Mouse (Mus musculus) heart, adult 2 months (tissue): ENCODE results near the gene Myo18a. TPM values are rescaled to one million over a fixed set of nuclear protein-coding genes. Genes with fewer than 3 reads are reported as not detected.

Experiments
- DNase-seq, 2 experiments: peaks; one replicate each; pipeline ENCODE4 v3.0.0; 2021
- H3K27ac ChIP-seq: fragments of 200-600 bp; 2 replicates; pipeline ENCODE4 v1.8.1; 2022
- H3K27me3 ChIP-seq: fragments of 200-500 bp; 2 replicates; pipeline ENCODE4 v1.6.1; 2012; ENCODE audit warnings: mild to moderate bottlenecking, low read length, inconsistent platforms, mixed read lengths; ENCODE audit not compliant: control insufficient read depth, insufficient read depth
- H3K36me3 ChIP-seq: fragments of 200-500 bp; 2 replicates; pipeline ENCODE4 v1.6.1; 2012; ENCODE audit warnings: low read length, inconsistent platforms; ENCODE audit not compliant: control insufficient read depth, insufficient read depth
- H3K4me1 ChIP-seq: fragments of 200-500 bp; 2 replicates; pipeline ENCODE4 v1.6.1; 2011; ENCODE audit warnings: low read length; ENCODE audit not compliant: control insufficient read depth, insufficient read depth
- H3K4me3 ChIP-seq: fragments of 200-600 bp; 2 replicates; pipeline ENCODE4 v1.8.1; 2022
- H3K79me2 ChIP-seq: fragments of 200-500 bp; replicated peaks from 2 replicates; pipeline ENCODE4 v1.6.1; 2012; ENCODE audit warnings: mild to moderate bottlenecking, inconsistent platforms, low read length, moderate library complexity, mixed read lengths; ENCODE audit not compliant: control insufficient read depth, insufficient read depth
- H3K9ac ChIP-seq: fragments of 200-500 bp; 2 replicates; pipeline ENCODE4 v1.6.1; 2012; ENCODE audit warnings: low read depth, mild to moderate bottlenecking, control low read depth, inconsistent platforms, low read length, mixed read lengths
- CTCF ChIP-seq: fragments of 200-600 bp; IDR thresholded peaks from 2 replicates; pipeline ENCODE4 v1.8.1; 2022; ENCODE audit warnings: antibody characterized with exemption, mild to moderate bottlenecking, moderate library complexity
- EP300 ChIP-seq: fragments of 200-500 bp; IDR thresholded peaks from 2 replicates; pipeline ENCODE4 v1.6.1; 2011; ENCODE audit warnings: low read depth, low read length, control low read depth; ENCODE audit not compliant: insufficient read depth
- POLR2A ChIP-seq: fragments of 200-500 bp; IDR thresholded peaks from 2 replicates; pipeline ENCODE4 v1.6.1; 2011; ENCODE audit warnings: mild to moderate bottlenecking, low read depth, low read length, control low read depth; ENCODE audit not compliant: insufficient read depth
- WGBS: fragments of 180-500 bp; shearing (Covaris S2); methylation state at CpG from one replicate; pipeline ENCODE4 v1.1.7; 2018; 5-methylcytosine and 5-hydroxymethylcytosine counted together
- intact Hi-C: fragments of 180-260 bp; cut with DNase I; formaldehyde crosslinking; loops from one replicate; pipeline ENCODE4 v1.15.1; 2025
- polyA plus RNA-seq: library from polyadenylated mRNA; depleted of rRNA; stranded (reverse); fragments of >200 nt; gene quantifications from 2 replicates; pipeline ENCODE4 v1.2.3, GENCODE M21; 2012
- total RNA-seq, 2 experiments: library from RNA; stranded (reverse); gene quantifications; 2 replicates each; pipeline ENCODE4 v1.2.3; 2021

Gene Myo18a
- total and polyA plus RNA-seq, 3 experiments = 98.6 to 274 (median 240) TPM

DNA sequence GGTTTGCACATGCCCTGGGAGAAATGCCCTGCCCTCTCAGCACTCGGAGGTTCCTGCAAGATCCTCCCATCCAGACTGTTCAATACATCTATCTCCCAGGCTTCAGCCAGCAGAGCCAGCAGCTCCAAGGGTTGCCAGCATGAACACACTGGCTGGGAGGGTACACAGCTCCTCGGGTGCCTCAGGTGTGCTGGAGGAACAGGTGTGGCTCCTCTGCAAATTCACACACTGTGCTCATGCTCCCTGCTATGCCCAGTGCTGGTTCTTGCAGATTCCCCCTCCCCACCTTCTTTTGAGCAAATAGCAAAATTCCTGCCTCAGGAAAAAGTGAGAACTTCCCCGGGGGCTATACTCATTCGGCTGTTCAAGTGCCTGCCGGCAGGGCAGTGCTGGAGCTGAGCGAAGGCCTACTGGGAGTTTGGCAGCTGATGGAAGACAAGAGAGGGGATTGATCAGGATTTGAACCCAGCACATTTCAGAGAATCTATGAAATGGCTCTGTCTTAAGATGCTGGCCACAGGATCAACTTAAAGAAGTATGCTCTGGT lies 111.7 kb downstream of the Myo18a start:
- Histone ChIP-seq H3K4me3 (no peak overlapping the region), H3K36me3 (no peaks in the 10 kb centered on the region), H3K4me1 (peaks cover 3% of the 10 kb centered on the region), H3K27me3 (no peaks in the 10 kb centered on the region), H3K79me2 (no peaks in the 10 kb centered on the region), H3K27ac (no peak overlapping the region), H3K9ac (no peak overlapping the region)
- TF ChIP-seq CTCF = no peak
- no peak for TF ChIP-seq EP300
- no peak for TF ChIP-seq POLR2A
- no peak for DNase-seq
- WGBS = 56% methylated on average over 6 of the region's 6 CpGs
- intact Hi-C loops = no loop called here

DNA sequence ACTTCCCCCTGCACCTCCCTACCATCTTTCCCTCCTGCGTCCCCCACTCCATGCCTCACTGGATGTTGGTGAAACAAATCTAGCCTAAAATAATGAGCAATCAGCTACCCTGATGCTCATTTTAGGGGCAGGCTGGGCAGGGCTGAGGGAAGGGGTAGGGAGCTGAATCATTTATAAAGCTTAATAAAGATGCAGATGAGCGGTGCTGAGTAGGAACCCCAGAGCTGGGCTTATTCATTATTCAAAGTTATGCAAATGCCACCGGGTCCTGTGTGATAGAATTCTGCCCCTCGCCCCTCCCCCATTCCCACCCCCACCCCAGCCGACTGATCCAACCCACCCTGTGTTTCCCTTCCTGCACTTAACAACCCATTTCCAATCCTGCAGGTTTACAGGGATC lies 112.2 kb downstream of the Myo18a start:
- no peak overlapping the region for H3K27ac ChIP-seq
- no peak for DNase-seq
- H3K79me2 ChIP-seq = no peaks in the 10 kb centered on the region
- 60% methylated on average over 5 of the region's 5 CpGs for WGBS
- TF ChIP-seq POLR2A (no peak), CTCF (no peak), EP300 (no peak)
- H3K4me3 ChIP-seq = no peak overlapping the region
- intact Hi-C loops = no loop called here
- H3K4me1 ChIP-seq = peaks cover 3% of the 10 kb centered on the region
- H3K27me3 ChIP-seq = no peaks in the 10 kb centered on the region
- no peak overlapping the region for H3K9ac ChIP-seq
- H3K36me3 ChIP-seq = no peaks in the 10 kb centered on the region

DNA sequence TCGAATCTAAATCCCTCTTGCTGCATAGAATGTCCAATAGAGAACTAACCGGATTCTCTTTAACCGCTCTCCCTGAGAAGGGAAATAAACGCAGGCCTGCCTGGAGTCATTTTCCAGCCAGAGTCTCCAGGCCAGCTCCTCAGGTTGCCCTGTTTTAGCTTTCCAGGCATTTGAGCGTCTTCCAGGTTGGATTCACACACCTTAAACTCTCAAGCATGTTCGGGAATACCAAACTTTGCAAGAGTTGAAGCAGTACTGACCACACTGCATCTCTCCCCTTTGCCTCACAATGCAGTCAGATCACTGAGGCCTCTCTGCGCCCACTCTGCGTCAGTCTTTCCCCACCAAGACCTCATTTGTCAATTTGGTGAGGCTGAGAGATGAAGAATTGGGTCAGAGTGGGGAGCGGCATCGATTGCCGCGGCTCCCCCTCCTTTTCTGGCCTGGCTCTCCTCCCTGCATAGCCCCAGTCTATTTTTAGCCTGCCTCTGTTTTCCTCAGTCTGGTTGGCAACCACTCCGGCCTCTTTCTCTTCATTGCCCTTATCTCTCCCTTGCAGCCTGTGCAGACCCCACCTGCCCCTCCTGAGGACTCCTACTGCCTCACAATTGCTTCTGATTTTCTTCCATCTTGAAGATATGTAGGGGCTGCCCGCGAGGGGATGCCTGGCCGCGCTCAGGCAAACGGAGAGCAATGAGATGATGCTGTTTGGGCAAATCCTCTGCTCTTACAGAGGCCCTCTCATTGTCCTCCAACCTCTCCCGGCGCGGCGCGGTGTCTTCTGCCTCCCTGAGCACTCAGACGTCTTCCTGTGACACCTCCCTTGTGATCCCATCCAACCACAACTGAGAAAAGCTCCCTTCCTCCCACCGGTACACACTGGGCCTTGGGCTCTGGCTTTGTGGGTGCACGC lies 113.1 kb downstream of the Myo18a start:
- Histone ChIP-seq H3K9ac (no peak overlapping the region), H3K79me2 (no peaks in the 10 kb centered on the region), H3K36me3 (no peaks in the 10 kb centered on the region), H3K27ac (peak overlapping the region; percentile 15; the same call in 1 of the 2 replicates), H3K4me3 (no peak overlapping the region), H3K4me1 (peaks cover 3% of the 10 kb centered on the region), H3K27me3 (no peaks in the 10 kb centered on the region)
- intact Hi-C loops = no loop called here
- TF ChIP-seq POLR2A (no peak), CTCF (no peak), EP300 (no peak)
- 35% methylated on average over 26 of the region's 26 CpGs for WGBS
- peak in 1 of 2 experiments; percentile 35 for DNase-seq

DNA sequence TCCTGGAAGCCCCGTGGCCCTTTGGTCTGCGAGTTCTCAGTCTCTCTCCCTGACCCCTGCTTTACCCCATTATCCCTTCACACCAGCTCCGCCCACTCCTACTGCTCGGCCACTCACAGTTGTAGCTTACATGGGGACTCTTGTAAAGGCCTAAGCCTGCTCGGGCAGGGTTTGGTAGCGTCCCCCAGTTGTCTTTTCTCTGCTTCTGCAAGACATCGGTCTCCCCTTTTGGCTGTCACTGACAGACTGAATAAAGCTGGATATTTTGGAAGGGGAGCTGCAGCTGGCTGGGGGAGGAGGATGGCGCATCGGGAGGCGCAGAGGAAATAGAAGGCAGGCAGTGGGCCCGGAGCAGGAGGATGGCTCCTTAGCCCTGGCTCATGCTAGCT lies 113.7 kb downstream of the Myo18a start:
- Histone ChIP-seq H3K4me1 (peaks cover 3% of the 10 kb centered on the region), H3K9ac (no peak overlapping the region), H3K27me3 (no peaks in the 10 kb centered on the region), H3K79me2 (no peaks in the 10 kb centered on the region), H3K36me3 (no peaks in the 10 kb centered on the region), H3K27ac (peak overlapping the region; percentile 15; the same call in 1 of the 2 replicates), H3K4me3 (no peak overlapping the region)
- no peak for TF ChIP-seq EP300
- TF ChIP-seq CTCF = no peak
- TF ChIP-seq POLR2A = no peak
- intact Hi-C loops = no loop called here
- DNase-seq = no peak
- WGBS = 50% methylated on average over 11 of the region's 11 CpGs

DNA sequence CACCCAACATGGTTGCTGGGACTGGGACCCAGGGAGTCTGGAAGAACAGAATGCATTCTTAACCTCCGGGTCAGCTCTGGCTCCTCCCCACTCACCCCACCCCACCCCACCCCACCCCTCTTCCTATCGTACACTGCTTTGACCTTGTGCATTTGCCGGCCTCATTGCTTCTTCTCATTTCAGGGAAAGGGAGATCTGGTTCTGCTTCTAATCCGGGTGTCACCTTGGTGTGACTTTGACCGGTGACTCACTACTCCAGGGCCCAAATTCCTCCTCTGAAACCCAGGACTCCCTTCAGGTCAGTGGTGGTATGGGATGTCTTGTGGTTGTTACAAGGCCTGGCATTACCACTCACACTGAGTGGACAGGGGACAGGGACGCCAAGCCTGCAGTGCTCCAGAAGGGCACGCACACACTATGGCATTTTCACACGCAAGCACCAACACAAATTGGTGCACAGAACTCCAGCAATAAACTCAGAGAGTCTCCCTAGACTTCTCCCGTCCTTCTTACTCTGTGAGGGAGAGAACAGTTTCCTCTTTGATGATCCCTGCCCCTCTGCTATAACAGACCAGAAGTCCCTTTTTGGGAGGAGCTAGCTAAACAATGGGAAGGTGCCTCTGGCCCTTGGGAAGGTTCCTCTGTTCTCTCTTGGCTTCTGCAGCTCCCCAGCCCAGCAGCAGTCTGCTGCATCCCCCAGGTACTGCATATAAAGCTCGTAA lies 121.6 kb downstream of the Myo18a start:
- no peaks in the 10 kb centered on the region for H3K36me3 ChIP-seq
- no peak for DNase-seq
- no peak overlapping the region for H3K9ac ChIP-seq
- no peak overlapping the region for H3K4me3 ChIP-seq
- no peak for TF ChIP-seq EP300
- TF ChIP-seq POLR2A = no peak
- no peak for TF ChIP-seq CTCF
- H3K27me3 ChIP-seq = peaks cover 1% of the 10 kb centered on the region
- 46% methylated on average over 10 of the region's 10 CpGs for WGBS
- no peaks in the 10 kb centered on the region; the same call in none of the 2 replicates for H3K4me1 ChIP-seq
- no peaks in the 10 kb centered on the region for H3K79me2 ChIP-seq
- H3K27ac ChIP-seq = no peak overlapping the region
- intact Hi-C loops = no loop called here
